In the genomic region with DNA sequence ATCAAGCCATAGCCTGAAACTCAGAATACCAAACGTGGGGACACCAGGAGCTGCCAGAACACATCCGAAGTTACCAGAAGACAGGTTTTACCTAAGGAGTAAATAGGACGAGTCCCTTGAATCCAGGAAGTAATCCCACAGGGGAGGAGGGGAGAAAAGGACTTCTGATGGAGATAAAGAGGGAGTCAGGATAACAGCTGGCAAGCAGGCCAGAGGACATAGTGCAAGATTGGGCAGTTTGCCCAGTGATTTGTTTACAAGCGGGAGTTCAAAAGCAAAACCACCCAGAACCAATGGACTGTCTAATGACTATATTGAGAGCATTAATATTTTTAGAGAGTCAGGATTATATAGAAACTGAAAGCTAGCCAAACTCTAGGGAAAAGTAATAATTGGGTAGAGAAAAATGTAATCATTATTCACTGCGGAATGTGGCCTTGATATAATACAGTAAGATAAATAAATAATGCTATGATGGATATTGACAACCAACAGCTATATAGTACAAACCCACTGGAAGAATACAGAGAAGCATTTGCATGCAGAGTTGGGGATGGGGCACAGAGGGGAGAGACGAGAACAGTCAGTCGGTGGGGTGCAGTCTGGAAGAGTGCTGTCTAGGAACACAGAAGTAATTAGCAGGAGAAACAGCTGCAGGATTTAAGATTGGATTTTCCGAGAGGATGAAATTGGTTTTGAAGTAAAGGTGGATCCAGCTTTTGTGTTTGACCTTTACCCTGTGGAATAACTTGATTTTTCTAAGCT, we compare ENCODE assay signal across 8 mouse cellular contexts.
DNase-seq lines count a peak whose midpoint lies in the region; ATAC-seq and TF ChIP-seq lines count a peak whose summit lies in the region.
"Had no signal": no experiment of that assay in that cellular context is flagged by ENCODE, and none has a peak within 500 bp of the region (broad histone marks: within the 10 kb centered on the region; RNA-seq: fewer than 3 reads in every experiment).

No protein-coding gene starts in this region.

- ATAC-seq in hindbrain, postnatal 0 days = no peak
- no peak for ATAC-seq in hindbrain, embryonic 12.5 days (ENCODE audit: low FRiP score)
- ATAC-seq in lung, embryonic 16.5 days (ENCODE audit: low read depth) = peak; percentile 85

- intact Hi-C loops in left cerebral cortex, postnatal 36 days (cut with DNase I) = no loop called here

- H3K4me1 ChIP-seq in hindbrain, postnatal 0 days (ENCODE audit: insufficient read depth, low read length) = peaks cover 19% of the 10 kb centered on the region
- peaks cover 45% of the 10 kb centered on the region for H3K4me1 ChIP-seq in hindbrain, embryonic 12.5 days
- H3K4me1 ChIP-seq in lung, embryonic 16.5 days (replicated peaks; ENCODE audit: control insufficient read depth, insufficient read depth, low read length) = peaks cover 47% of the 10 kb centered on the region

- no peaks in the 10 kb centered on the region for H3K36me3 ChIP-seq in hindbrain, postnatal 0 days (ENCODE audit: insufficient read depth, low read length)
- H3K36me3 ChIP-seq in hindbrain, embryonic 12.5 days = no peaks in the 10 kb centered on the region
- no peaks in the 10 kb centered on the region for H3K36me3 ChIP-seq in C2C12 (ENCODE audit: control insufficient read depth, insufficient read depth)
- no peaks in the 10 kb centered on the region for H3K36me3 ChIP-seq in lung, embryonic 16.5 days (ENCODE audit: control insufficient read depth, insufficient read depth, low read length)
- H3K36me3 ChIP-seq: limb, embryonic 15.5 days had no signal

- H3K79me3 ChIP-seq in C2C12 (ENCODE audit: low read depth) = no peaks in the 10 kb centered on the region

- no peaks in the 10 kb centered on the region for H3K9me3 ChIP-seq in hindbrain, postnatal 0 days (ENCODE audit: low read length)
- no peaks in the 10 kb centered on the region for H3K9me3 ChIP-seq in hindbrain, embryonic 12.5 days (replicated peaks)
- H3K9me3 ChIP-seq in lung, embryonic 16.5 days (ENCODE audit: control insufficient read depth, low read length) = no peaks in the 10 kb centered on the region
- H3K9me3 ChIP-seq: limb, embryonic 15.5 days had no signal

- DNase-seq in hindbrain, postnatal 0 days (ENCODE audit: low spot score) = peak; percentile 68
- DNase-seq in NIH3T3 (ENCODE audit: low read depth) = peak; percentile 57
- no peak for DNase-seq in left cerebral cortex, postnatal 36 days (ENCODE audit: low spot score in 2 of 2)
- DNase-seq in cerebellum, adult 8-10 months = no peak

- no peak for TF ChIP-seq CTCF in hindbrain, postnatal 0 days (IDR thresholded peaks at IDR 0.05; ENCODE audit: low read depth)
- no peak for TF ChIP-seq CTCF in C2C12 (IDR thresholded peaks at IDR 0.05; ENCODE audit: control insufficient read depth, insufficient read depth, insufficient read length)

- H3ac ChIP-seq in C2C12 (ENCODE audit: control insufficient read depth, insufficient read length, low read depth) = peak overlapping the region; percentile 12

- H3K79me2 ChIP-seq in C2C12 (ENCODE audit: control insufficient read depth, insufficient read depth) = no peaks in the 10 kb centered on the region

- no peak overlapping the region for H3K4me2 ChIP-seq in hindbrain, postnatal 0 days (ENCODE audit: low read depth, low read length)
- no peak overlapping the region for H3K4me2 ChIP-seq in hindbrain, embryonic 12.5 days (replicated peaks)
- H3K4me2 ChIP-seq in lung, embryonic 16.5 days (ENCODE audit: low read depth, low read length) = peak overlapping the region; percentile 10; the same call in 1 of the 2 replicates
- H3K4me2 ChIP-seq: limb, embryonic 15.5 days had no signal

- no peaks in the 10 kb centered on the region for H3K27me3 ChIP-seq in hindbrain, postnatal 0 days (ENCODE audit: insufficient read depth, low read length)
- H3K27me3 ChIP-seq in hindbrain, embryonic 12.5 days = no peaks in the 10 kb centered on the region
- H3K27me3 ChIP-seq in C2C12 (ENCODE audit: control insufficient read depth, insufficient read depth, insufficient read length) = no peaks in the 10 kb centered on the region
- H3K27me3 ChIP-seq in lung, embryonic 16.5 days (ENCODE audit: control insufficient read depth, insufficient read depth, low read depth, low read length) = no peaks in the 10 kb centered on the region
- H3K27me3 ChIP-seq: limb, embryonic 15.5 days had no signal

- no peak overlapping the region for H3K27ac ChIP-seq in hindbrain, postnatal 0 days
- no peak overlapping the region for H3K27ac ChIP-seq in hindbrain, embryonic 12.5 days
- H3K27ac ChIP-seq in lung, embryonic 16.5 days (ENCODE audit: low read length) = peak overlapping the region; percentile 22
- H3K27ac ChIP-seq: limb, embryonic 15.5 days had no signal

- H3K4me3 ChIP-seq in hindbrain, postnatal 0 days (ENCODE audit: low read length) = no peak overlapping the region
- no peak overlapping the region for H3K4me3 ChIP-seq in hindbrain, embryonic 12.5 days
- H3K4me3 ChIP-seq in C2C12 (ENCODE audit: insufficient read depth, poor library complexity, severe bottlenecking) = no peak overlapping the region
- H3K4me3 ChIP-seq in lung, embryonic 16.5 days (ENCODE audit: low read length) = no peak overlapping the region
- H3K4me3 ChIP-seq: limb, embryonic 15.5 days had no signal

- 37% methylated on average over 8 of the region's 8 CpGs for WGBS in hindbrain, postnatal 0 days
- WGBS in hindbrain, embryonic 12.5 days = 58% methylated on average over 8 of the region's 8 CpGs
- 40% methylated on average over 8 of the region's 8 CpGs for WGBS in lung, embryonic 16.5 days

- H3K9ac ChIP-seq in hindbrain, postnatal 0 days (replicated peaks; ENCODE audit: low read length) = no peak overlapping the region
- H3K9ac ChIP-seq in hindbrain, embryonic 12.5 days = no peak overlapping the region
- no peak overlapping the region for H3K9ac ChIP-seq in lung, embryonic 16.5 days (ENCODE audit: low read length)
- H3K9ac ChIP-seq: limb, embryonic 15.5 days had no signal

TF ChIP-seq in C2C12, 6 proteins besides CTCF, POLR2A, EP300 and RAD21:
- no peak for TF ChIP-seq CEBPB (IDR thresholded peaks at IDR 0.05; ENCODE audit: low read depth)

Comparison
In these comparisons a context has a peak if more than half of its experiments do, and no peak if none do; other contexts are left out.
1. DNase-seq: peak in hindbrain, postnatal 0 days (single experiment) and NIH3T3 (single experiment); none in left cerebral cortex, postnatal 36 days (0 of 2) and cerebellum, adult 8-10 months (single experiment).